Mouse (Mus musculus) cerebellum, adult (tissue): ENCODE measurements at regions not wholly inside any gene's neighbourhood (a gene's known extent, or its start where the extent isn't known, plus 50 kb on each side); places are given as distances from the start of the nearest gene placed in this dataset.

Source experiments
- ATAC-seq: cut with Nextera tagmentation; 2 replicates; pipeline ENCODE4 v1.9.2; 2017; ENCODE audit warnings: mild to moderate bottlenecking, moderate library complexity, mixed read lengths; ENCODE audit not compliant: insufficient number of reproducible peaks, low FRiP score, low TSS enrichment

DNA sequence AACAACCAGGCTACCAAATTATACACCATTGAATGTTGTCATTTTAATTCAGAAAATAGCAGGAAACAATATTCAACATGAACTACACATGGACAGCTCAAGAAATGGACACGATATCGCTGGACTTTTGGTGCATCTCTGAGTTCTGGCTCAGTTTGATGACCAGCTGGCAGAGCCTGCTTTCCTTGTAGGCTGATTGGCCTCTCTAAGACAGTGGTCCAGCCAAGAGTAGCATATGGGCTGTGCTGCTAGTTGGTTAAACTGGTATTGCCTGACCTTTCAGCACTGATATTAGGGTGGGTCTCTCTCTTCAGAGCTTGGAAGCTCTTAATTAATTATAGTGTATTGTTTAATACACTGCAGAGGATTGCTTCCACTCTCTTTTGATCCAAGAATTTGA lies 705.8 kb upstream of the Ddx18 start:
- peak; percentile 82 for ATAC-seq

DNA sequence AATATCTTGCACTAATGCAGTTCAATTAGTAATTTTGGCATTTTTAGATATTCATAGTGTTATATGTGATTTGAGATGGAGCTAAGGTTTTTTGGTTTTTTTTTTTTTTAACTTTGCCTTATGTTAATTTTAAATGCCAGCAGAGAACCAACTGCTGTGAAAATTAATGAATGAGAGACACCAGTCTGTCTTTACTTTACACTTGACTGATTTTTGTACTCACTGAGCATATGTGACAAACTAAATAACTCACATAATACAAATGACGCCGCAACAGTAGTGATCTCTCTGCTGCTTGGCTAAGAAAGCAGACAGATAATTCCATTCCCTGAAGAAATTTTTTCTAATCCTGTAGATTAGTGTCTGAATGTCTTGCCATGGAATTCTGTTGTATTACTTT lies 675.2 kb upstream of the Ddx18 start:
- ATAC-seq: no peak; the same call in 1 of the 2 replicates

DNA sequence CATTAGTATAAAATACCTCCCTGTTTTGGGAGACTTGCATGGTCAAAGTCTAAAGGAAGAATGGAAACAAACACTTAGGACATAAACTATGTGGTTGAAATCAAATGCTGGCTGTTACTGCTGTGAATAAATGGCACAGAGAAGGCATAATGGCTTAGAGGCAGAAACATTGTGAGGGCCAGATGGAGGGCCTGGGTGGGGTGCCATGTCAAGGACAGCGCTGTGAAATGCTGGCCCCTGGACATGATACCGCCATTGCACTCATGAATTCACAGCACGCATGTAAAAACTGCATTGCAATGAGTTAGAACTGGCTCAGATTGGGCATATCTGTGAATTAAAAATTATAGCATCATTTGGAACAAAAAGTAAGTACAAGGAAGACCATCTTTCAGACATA lies 673.7 kb upstream of the Ddx18 start:
- no peak for ATAC-seq

DNA sequence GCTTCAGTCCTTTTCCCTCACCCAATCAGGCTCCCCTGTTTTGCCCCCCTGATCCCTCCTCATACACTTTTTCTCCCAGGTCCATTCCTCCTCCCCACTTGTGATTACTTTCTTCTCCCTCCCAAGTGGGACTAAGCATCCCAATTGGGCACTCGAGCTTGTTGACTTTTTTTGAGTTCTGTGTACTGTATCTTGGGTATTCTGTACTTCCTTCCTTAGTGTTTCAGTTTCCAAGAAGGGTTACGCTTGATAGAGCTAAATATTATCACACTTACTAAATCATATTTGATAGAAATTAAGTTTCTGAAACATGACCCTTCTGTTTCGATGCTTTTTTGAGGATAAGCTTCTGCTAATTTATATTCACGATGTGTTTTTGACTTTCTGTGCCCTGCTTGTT lies 662.7 kb upstream of the Ddx18 start:
- no peak for ATAC-seq

DNA sequence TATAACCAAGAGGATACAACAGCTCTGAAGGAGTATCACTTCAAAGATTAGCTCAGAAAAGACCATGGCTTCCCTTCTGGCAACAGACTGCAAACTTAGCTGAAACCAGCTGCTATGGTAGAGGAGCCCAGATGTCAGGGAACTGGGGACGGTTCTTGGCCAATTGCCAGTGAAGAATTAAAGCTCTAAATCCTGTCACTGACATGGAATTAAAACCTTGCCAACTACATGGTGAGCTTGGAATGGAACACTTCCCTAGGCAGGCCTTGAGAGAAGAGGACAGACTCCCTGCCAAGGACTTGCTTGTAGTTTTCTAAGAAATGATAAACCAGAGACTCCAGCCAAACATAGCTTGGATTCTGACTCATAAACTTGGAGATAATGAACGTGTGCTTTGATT lies 644.7 kb upstream of the Ddx18 start:
- no peak for ATAC-seq

- ATAC-seq: no peak
These were observed 640.8 kb upstream of the Ddx18 start for GRCm38 (mm10) chr1:122208619-122209018.

GRCm38 (mm10) chr1:122169547-122169946 lies 601.8 kb upstream of the Ddx18 start:
- no peak for ATAC-seq

- ATAC-seq: no peak
These were observed 594.0 kb upstream of the Ddx18 start for GRCm38 (mm10) chr1:122161798-122162197.

- peak; percentile 58; the same call in 1 of the 2 replicates for ATAC-seq
These were observed 573.6 kb upstream of the Ddx18 start for GRCm38 (mm10) chr1:122141362-122141761.

DNA sequence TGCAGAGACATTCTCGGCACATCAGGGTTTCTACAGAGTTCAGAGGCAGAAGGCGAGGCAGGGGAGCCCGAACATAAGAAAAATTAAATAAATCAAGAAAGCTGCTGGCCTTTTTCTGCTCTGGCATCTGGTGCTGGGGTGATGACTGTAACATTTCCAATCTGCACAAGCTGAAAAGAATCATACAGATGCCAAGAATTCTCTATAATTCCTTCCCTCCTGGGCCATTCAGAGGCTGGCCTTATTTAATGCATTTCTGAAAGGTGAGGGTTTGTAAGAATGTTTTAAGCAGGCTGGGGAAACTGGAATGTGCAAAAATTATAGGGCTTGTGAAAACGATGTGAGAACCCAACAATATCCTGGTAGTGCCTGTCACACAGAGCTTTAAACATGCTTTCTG lies 556.2 kb upstream of the Ddx18 start:
- ATAC-seq: no peak

DNA sequence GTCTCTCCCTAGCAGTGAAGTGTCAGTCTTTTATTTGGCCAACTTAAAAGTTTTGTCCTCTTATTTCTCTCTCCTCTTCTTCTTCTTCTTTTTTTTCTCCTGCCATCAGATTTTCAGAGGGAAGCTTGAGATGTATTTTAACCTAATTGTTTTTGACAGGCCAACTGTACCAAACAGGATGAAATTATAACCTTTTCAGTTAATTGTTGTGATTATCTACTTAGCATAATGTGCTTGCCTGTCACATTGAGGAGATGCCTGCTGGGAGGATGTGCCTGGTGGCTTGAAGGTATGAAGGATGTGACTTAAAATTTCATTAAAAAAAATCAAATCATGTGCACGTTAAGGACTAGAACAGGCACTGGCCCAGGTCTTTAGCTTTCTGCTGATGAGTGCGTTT lies 527.9 kb upstream of the Ddx18 start:
- ATAC-seq: no peak

DNA sequence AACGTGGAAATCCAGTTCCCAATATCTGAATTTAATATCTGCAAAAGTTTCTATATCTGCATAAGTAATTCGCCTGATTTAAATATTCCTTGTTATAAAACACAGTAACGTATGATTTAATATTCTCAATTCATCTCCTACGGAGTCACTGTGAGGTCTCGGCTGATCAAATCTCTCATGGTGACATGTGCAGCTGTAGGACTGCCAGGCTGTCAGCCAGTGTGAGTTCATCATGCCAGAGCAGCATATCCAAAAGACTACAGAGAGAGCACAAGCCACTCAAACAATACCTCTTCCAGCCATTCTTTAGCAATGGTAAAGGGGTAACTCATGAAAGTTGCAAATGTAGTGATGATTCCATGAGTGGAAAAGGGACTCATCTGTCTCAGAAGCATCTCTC lies 514.7 kb upstream of the Ddx18 start:
- no peak for ATAC-seq

GRCm38 (mm10) chr1:122076085-122076484 lies 508.3 kb upstream of the Ddx18 start:
- no peak for ATAC-seq

DNA sequence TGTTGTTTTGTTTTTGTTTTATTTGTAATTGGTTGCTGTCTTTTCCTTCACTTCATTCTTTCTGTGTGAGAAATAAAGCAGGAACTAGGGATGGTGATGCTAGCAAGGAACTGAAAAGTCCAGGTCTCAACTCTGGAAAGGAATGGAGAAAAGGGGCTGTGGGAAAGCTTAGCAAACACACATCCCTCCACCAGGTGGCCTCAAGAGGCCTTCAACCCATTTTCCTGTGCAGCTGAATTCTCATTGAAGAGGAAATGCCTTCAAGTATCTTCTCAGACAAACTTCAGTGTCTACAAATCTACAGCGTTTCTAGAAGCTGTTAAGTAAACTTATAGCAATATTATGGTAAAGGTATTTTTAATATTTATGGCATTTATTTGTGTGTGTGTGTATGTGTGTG lies 487.4 kb upstream of the Ddx18 start:
- no peak for ATAC-seq

GRCm38 (mm10) chr1:122048112-122048725 lies 480.4 kb upstream of the Ddx18 start:
- ATAC-seq: peak; percentile 89

GRCm38 (mm10) chr1:122043896-122044295 lies 476.1 kb upstream of the Ddx18 start:
- no peak for ATAC-seq

DNA sequence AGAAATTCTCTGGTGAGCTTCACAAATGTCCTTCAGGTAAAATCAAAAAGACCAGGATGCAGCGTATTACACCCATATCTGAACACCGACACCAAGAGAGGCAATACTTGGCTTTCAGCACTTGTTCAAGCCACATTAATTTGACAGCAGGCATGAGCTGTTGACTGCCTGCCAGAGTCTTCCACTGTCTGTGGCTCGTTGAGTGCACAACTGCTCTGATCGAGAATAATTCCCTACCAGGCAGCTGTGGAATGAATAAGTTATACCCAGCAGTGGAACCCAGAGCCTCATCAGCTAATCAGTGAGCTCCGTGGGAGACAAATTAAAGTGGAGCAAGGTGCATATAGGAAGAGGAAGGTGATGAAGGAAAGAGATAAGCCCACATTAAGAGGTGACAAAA lies 475.3 kb upstream of the Ddx18 start:
- no peak for ATAC-seq

- ATAC-seq: no peak
These were observed 440.0 kb upstream of the Ddx18 start for GRCm38 (mm10) chr1:122007749-122008148.

DNA sequence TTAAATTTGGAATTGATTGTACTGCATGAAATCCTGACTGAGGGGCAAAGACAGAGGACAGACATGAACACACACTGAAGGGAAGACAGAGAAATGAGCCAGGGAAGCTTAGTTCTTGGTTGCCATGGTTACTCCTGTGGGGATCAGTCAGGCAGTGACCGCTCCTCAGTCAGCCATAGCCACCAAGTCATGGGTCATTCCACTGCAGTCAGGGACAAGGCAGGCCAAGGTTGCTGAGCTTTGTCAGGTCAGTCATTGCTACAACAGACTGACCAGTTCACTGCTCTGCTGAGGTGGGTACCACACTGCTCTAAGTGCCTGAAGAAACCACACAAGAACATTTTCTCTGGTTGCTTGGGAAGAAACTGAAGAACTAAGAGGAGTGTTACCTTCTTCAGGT lies 428.7 kb upstream of the Ddx18 start:
- ATAC-seq: no peak

DNA sequence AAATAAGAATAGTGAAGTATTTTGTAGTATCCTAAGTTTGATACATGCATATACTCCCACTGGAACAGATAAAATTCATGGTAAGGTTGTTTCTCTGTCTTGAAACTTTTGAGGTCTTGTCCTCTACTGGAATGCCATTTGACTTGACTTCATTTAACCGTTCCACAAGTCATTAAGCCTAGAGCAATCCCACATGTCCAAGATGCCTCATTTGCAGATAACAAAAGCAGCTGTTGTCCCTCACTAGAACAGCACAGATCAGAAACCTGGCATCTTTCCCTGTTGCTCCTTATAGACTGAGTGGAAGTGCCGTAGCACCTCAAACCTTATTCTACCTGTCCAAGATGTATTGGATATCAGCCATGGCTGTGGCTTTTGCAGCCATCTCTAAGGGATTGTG lies 422.9 kb upstream of the Ddx18 start:
- no peak for ATAC-seq

DNA sequence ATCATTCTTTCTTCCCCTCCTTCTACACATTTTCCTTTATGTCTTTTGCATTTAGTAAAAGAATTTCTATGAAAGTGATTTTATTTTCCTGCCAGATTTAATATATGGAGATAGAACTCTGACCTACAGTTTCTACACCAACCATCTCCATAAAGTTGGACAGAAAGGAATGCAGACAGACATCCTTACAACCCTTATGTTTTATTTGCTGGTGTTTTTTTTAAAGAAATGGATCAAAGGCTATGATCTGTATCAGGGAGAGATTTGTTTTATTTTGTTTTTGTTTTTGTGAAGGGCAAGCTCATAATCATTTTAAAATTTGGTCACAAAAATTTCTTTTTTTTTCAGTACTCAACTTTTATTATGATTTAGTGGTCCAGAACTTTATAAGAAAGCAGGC lies 391.2 kb upstream of the Ddx18 start:
- no peak for ATAC-seq

- no peak for ATAC-seq
These were observed 368.1 kb upstream of the Ddx18 start for GRCm38 (mm10) chr1:121935911-121936310.
